Mouse (Mus musculus) cerebellum, adult 8-10 months (tissue): Measurements from ENCODE around the gene Vdac2.
A peak's percentile ranks its signal among the peaks of the same experiment; 100 is the strongest.

ENCODE experiments used
- DNase-seq: peaks from one replicate; pipeline ENCODE4 v3.0.0; 2022

Vdac2 gene

DNA sequence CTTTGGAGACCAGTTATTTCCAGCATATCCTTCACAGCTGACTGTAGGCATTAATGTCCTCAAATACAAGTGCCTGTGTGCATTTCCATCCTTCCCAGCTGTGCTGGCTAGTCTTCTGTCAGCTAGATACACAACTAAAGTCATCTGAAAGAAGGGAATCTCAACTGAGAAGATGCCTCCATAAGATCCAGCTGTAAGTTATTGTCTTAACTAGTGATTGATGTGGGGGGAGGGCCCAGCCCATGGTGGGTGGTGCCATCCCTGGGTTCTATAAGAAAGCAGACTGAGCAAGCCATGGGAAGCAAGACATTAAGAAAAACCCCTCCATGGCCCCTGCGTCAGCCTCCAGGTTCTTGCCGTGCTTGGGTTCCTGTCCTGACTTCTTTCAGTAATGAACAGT is at the start of gene Vdac2:
Gene Vdac2, plus strand, starts transcription at position 301 of the 400 bp plus-strand sequence.
- DNase-seq, result no peak

DNA sequence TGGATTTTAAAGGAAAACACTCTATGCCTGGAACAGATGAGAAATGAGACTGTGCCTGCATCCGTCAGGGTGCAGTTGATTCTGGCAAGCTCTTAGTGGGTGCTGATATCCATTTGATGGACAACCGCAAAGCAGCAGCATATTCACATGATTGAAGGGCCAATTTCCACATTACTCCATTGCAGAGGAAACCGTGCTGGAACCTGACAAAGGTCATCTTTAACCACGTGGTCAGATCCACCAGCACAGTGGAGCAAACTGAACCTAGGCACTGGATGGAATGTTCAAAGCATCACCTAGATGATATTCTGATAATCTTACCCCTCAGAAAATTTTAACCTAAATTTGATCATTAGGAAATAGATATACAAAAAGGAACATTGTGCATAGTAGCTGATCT is 48.8 kb upstream of the Vdac2 start:
- DNase-seq, result no peak

DNA sequence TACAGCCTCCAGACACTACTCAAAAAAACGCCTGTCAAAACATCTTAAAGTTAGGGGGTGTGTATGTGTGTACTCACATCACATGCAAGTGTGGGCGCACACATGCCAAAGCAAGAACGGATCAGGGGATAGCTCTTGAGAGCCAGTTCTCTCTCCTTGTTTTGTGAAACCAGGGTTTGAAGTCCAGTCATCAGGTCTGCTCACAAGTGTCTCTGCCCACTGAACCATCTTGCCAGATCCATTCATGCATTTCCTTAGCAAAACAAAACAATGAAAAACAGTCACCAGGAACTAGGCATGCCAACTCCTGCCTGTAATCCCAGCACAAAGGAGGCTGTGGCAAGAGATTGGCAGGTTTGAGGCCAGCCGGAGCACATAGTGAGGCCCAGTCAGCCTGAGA is 38.5 kb upstream of the Vdac2 start:
- no peak for DNase-seq

DNA sequence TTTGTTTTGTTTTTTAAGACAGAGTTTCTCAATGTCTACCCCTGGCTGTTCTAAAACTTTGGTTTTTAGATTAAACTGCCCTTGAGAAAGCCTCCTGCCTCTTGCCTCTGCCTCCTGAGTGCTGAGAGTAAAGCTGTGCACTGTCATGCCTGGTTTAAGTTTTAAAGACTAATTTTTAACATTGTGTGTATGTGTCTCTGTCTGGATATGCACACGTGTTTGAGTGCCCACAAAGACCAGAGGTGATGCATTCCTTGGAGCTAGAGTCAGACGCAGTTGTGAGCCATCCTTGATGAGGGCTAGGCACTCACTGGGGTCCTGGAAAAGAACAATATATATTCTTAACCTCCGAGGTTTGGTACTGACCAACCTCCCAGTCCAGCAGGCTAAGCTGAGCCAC is 37.7 kb upstream of the Vdac2 start:
- DNase-seq, result no peak

GRCm38 (mm10) chr14:21788121-21788520 is 36.9 kb upstream of the Vdac2 start:
- DNase-seq, result no peak

GRCm38 (mm10) chr14:21790585-21791251 is 34.3 kb upstream of the Vdac2 start:
- no peak for DNase-seq

DNA sequence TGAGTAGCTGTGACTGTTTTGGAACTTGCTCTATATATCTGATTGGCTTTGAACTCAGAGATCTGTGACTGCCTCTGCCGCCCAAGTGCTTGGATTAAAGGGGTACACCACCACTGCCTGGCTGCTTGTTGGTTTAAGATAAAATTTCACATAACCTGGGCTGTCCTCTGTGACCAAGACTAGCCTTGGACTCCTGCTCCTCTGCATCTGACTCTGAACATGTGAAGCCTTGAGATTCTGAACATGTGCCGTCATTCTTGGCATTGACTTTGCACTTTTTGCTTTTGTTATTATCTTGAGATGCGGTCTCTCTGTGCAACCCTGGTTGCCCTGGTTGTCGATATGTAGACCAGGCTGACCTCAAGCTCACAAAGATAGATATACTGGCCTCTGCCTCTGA is 33.3 kb upstream of the Vdac2 start:
- DNase-seq, result no peak

DNA sequence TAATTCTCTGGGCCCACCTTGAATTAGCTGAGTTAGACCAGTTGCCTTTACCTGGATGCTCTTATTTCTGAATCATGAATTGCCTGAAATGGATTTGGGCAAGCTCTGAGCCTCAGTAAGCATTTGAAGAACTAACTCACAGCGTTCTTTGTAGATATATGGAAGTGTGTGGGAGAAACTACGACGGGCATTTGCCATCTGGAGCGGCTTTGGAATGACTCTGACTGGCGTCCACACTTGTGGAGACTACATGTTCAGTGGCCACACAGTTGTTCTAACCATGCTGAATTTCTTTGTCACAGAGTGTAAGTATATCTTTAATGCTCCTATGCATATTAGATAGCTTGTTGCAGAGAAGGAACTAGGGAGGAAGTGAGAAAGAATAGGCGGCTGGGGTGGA is 32.8 kb upstream of the Vdac2 start:
- no peak for DNase-seq

GRCm38 (mm10) chr14:21800641-21801040 is 24.4 kb upstream of the Vdac2 start:
- no peak for DNase-seq

DNA sequence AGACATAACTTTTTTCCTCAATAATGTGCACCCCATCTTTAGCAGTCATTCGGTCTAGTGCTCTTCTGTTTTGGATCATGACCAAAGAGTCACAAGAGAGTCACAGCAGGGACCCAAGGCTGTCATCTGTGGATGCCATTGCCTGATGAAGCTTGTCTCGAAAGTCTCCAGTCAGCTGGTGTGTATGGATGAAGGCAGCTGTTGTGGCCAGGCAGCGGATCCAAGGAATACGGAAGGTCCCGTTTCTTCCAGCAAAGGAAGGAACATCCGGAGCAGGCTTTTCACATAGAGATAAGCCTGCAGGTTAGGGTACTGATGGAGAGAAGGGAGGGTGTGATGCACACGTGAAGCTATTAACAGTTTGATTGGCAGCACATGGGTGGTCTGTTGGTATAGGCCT is 23.4 kb upstream of the Vdac2 start:
- no peak for DNase-seq

DNA sequence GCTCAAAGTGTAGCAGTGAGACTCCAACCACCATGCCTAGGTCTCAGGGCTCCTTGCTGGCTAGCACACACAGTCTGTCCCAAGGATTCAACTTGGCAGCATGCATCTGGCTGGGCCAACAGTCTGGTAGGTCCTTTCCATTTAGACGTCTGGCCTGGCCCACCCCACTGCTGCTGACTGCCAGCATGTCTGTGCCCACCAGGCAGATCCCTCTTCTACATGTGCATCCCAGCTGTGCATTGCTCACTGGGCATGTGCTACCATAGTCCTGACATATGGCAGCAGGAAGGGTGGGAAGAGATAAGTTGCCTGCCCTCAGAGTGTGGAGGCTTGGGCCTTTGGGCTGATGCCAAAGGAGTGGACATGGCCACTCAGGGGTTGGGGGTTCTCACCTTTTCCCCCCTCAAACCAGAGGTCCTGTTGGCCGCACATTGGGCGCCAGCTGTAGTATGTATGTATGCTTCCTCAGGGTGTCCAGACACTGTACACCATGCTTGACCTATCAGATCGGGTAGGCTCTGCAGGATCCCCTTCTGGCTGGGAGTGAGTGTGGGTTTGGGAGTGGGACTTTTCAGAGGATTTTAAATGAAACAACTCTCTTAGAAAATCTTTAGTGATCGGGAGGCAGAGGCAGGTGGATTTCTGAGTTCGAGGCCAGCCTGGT is 22.4 kb upstream of the Vdac2 start:
- DNase-seq, result no peak

- DNase-seq, result no peak
Observed at GRCm38 (mm10) chr14:21806203-21806602, 18.8 kb upstream of the Vdac2 start.

DNA sequence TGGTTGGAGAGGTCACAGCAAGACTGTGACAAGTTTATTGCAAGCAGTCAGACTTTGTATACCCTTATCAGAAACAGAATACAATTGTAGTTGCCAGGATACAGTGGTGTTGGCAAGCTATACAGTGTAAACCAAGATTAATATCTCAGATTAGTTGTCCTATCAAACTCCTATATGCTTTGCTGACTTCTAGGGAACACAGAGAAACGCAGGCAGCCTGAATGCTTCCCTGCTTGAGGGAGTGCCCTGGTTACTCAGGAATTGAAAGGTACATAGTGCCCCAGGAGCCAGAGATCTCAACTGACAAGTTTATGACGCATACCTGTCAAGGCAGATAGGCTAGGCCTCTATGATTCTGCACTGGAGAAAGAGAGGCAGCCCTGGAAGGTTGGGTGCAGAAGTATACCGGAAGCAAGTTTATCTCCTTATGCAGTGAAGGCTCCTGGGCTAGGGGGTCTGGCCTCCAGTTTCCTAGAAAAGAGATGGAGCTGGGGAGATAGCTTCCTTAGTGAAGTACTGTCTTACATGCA is 18.3 kb upstream of the Vdac2 start:
- no peak for DNase-seq

GRCm38 (mm10) chr14:21808208-21808922 is 16.7 kb upstream of the Vdac2 start:
- no peak for DNase-seq

- DNase-seq, result no peak
Observed at GRCm38 (mm10) chr14:21809418-21809817, 15.6 kb upstream of the Vdac2 start.

- DNase-seq, result no peak
Observed at GRCm38 (mm10) chr14:21811301-21811700, 13.7 kb upstream of the Vdac2 start.

- no peak for DNase-seq
Observed at GRCm38 (mm10) chr14:21811744-21812393, 13.2 kb upstream of the Vdac2 start.

GRCm38 (mm10) chr14:21812590-21813162 is 12.4 kb upstream of the Vdac2 start:
- peak; percentile 73 for DNase-seq

GRCm38 (mm10) chr14:21813216-21813615 is 11.8 kb upstream of the Vdac2 start:
- no peak for DNase-seq

DNA sequence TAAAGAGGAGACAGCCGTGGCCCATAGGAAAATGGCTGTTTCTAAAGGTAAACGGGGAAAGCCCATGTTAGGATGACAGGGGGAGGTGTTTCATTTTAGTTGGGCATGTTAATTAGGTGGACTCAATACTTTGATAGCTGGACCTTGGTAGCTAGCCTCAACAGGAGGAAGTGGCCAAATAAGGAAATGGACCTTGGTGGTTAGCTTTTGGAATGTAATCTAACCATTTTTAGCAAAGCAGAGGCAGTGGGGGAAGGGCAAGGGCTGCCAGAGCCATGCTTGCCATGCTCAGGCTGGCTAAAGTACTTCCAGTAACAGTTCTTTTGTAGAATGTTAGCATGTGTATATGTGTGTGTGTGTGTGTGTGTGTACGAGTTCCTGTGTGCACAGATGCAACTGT is 11.2 kb upstream of the Vdac2 start:
- no peak for DNase-seq

- no peak for DNase-seq
Observed at GRCm38 (mm10) chr14:21814606-21815005, 10.4 kb upstream of the Vdac2 start.

DNA sequence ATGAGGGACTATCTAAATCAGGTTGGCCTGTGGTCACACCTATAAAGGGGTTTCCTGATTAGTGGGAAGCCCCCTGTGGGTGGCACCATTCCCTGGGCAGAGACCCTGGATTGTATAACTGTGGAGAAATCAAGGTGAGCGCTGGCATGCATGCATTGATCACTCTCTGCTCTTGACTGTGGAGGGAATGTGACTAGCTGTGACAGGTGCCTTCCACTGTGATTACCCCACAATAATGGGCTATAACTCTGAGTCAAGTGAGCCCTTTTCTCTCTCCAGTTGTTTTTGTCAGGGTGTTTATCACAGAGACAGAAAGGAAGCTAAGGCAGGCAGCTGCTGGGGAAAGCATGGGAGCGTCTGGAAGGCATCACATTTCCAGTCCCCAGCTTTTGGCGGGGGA is 8.8 kb upstream of the Vdac2 start:
- no peak for DNase-seq

DNA sequence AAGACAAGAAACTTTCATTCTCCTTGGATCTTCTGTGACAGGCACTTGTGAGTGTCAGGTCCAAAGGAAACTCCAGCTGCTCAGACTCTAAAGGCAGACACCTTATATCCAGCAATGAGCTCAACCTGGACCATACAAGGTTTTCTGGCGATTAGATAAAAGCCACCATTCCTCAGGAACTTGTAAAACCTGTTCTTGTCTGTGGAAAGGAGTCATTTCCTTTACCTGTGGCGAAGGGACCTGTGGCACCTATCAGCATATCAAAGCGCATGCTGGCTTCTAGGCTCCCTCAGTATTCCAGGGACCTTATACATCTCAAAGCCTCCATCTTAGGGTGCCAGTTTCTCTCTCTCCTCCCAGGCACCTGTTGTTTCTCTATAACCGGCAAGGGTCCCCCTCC is 7.6 kb upstream of the Vdac2 start:
- no peak for DNase-seq
